Mouse (Mus musculus) intestine, embryonic 14.5 days (tissue): Measurements from ENCODE around the gene Trim45. TPM values are rescaled to one million over a fixed set of nuclear protein-coding genes. Genes with fewer than 3 reads are reported as not detected.

Experiments
- ATAC-seq: fragments of 200-750 bp; cut with Nextera tagmentation; replicated peaks from 2 replicates; pipeline ENCODE4 v1.8.0; 2017; ENCODE audit warnings: low read depth, moderate number of reproducible peaks, moderate TSS enrichment, moderate library complexity; ENCODE audit not compliant: low FRiP score, low TSS enrichment
- DNase-seq: peaks from one replicate; pipeline ENCODE4 v3.0.0-alpha.2; 2018; ENCODE audit warnings: low spot score
- H3K27ac ChIP-seq: fragments of 300-500 bp; sonication (generic); 2 replicates; pipeline ENCODE4 v1.5.1; 2014; ENCODE audit warnings: low read depth, mild to moderate bottlenecking, control low read depth
- H3K27me3 ChIP-seq: fragments of 300-500 bp; sonication (generic); replicated peaks from 2 replicates; pipeline ENCODE4 v1.6.1; 2014; ENCODE audit warnings: low read length, control low read depth; ENCODE audit not compliant: control insufficient read depth, insufficient read depth
- H3K36me3 ChIP-seq: fragments of 300-500 bp; sonication (generic); 2 replicates; pipeline ENCODE4 v1.6.1; 2014; ENCODE audit warnings: low read length, control low read depth; ENCODE audit not compliant: control insufficient read depth, insufficient read depth
- H3K4me1 ChIP-seq: fragments of 300-500 bp; sonication (generic); replicated peaks from 2 replicates; pipeline ENCODE4 v1.6.1; 2014; ENCODE audit warnings: low read length, control low read depth, mixed read lengths; ENCODE audit not compliant: control insufficient read depth, insufficient read depth
- H3K4me2 ChIP-seq: fragments of 300-500 bp; sonication (generic); 2 replicates; pipeline ENCODE4 v1.6.1; 2014; ENCODE audit warnings: low read length
- H3K4me3 ChIP-seq: fragments of 300-500 bp; sonication (generic); 2 replicates; pipeline ENCODE4 v1.5.1; 2014; ENCODE audit warnings: low read depth, low read length, control low read depth, mixed read lengths
- H3K9ac ChIP-seq: fragments of 300-500 bp; sonication (generic); 2 replicates; pipeline ENCODE4 v1.6.1; 2014; ENCODE audit warnings: mild to moderate bottlenecking, low read length
- H3K9me3 ChIP-seq: fragments of 300-500 bp; sonication (generic); 2 replicates; pipeline ENCODE4 v1.6.1; 2016; ENCODE audit warnings: low read length, control low read depth; ENCODE audit not compliant: control insufficient read depth
- WGBS: fragments of 180-500 bp; shearing (Covaris S2); extraction: QIAGEN DNeasy Blood & Tissue Kit; methylation state at CpG from one replicate; pipeline ENCODE4 v1.1.7; 2014; 5-methylcytosine and 5-hydroxymethylcytosine counted together
- polyA plus RNA-seq: library from polyadenylated mRNA; unstranded; fragments of >200 nt; fragmentation: Nextera tagmentation; extraction: Ambion mirVana; gene quantifications from 2 replicates; pipeline ENCODE4 v1.2.1, GENCODE M21; 2014

Gene Trim45
- polyA plus RNA-seq, 1 experiment from 2014 or later: 4.5 TPM

DNA sequence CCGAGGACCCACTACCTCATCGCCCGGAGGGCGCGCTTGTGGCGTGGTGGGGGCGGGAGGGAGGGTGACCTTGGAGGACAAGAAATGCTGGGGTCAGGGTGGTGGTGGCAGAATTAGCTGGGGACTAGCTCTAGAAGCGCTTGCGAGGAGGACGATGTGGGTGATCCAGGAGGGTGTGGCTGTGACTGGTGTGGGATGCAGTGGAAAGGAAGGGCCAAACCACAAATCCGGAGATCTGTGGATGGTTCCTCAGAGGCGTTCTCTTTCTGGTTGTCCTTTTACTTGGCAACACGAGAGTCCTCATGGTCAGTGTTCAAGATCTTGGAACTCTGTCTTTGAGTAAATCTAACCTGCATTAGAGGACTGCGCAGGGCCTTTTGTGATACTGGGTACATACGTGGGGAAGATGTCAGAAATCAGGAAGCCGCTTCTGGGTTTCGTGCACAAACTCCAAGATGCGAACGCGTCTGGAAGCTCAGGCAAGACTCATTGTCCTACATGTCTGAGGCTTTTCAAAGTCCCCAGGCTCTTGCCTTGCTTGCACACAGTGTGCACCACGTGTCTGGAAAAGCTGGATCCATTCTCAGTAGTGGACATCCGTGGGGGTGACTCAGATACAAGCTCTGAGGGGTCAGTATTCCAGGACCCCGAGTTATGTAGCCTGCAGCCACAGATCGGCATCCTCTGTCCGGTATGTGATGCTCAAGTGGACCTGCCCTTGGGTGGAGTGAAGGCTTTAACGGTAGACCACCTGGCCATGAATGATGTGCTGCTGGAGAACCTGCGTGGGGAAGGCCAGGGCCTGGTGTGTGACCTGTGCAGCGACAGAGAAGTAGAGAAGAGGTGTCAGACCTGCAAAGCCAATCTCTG, 739 bp downstream of the Trim45 start:
- no peaks in the 10 kb centered on the region for H3K9me3 ChIP-seq
- H3K27me3 ChIP-seq: no peaks in the 10 kb centered on the region
- peak overlapping the region; percentile 63 for H3K4me3 ChIP-seq
- peak overlapping the region; percentile 73 for H3K27ac ChIP-seq
- 30% methylated on average over 28 of the region's 28 CpGs for WGBS
- peak overlapping the region; percentile 80 for H3K4me2 ChIP-seq
- H3K9ac ChIP-seq: peak overlapping the region; percentile 68
- 0 out of 2 replicates have a peak, but pooled peaks cover 4% of the 10 kb centered on the region for H3K36me3 ChIP-seq
- DNase-seq: no peak
- H3K4me1 ChIP-seq: peaks cover 19% of the 10 kb centered on the region; the same call in 1 of the 2 replicates
- ATAC-seq: peak; percentile 64

DNA sequence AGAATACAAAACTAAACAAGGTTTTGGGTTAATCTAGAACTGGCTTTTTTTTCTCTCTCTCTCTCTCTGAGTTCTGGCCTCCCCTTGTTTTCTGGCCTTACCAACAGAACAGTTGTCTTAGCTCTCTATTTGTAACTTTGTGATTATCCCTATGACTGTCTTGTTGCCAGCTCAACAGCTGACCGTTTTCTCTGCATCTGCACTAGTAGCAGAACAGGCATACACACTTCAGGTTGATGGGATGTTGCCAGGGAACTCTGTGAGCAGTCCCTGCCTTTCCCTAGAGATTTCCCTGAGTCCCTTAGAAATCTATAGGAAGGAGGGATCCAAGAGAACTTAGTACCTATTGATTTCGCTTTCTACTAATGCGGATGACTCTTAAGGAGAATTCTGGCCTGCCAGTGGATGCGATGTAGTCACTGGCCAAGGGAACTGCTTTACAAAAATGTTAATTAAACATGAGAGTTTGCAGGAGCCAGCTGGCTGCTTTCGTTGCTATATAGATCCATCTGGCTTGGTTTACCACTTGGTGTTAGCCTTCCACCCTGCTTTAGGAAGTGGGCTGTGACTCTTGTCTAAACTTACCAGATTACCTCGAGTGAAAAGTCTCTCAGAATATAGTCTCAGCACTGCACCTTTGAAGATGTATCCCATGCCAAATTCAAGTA, 2.2 kb downstream of the Trim45 start:
- Histone ChIP-seq H3K9me3 (no peaks in the 10 kb centered on the region), H3K36me3 (peaks cover 18% of the 10 kb centered on the region), H3K4me2 (0 out of 2 replicates have a peak overlapping the region, but pooled peaks have one; percentile 4), H3K9ac (no peak overlapping the region), H3K4me1 (peaks cover 19% of the 10 kb centered on the region; the same call in 1 of the 2 replicates), H3K4me3 (no peak overlapping the region), H3K27me3 (no peaks in the 10 kb centered on the region), H3K27ac (no peak overlapping the region)
- no peak for DNase-seq
- no peak for ATAC-seq
- 73% methylated on average over 6 of the region's 6 CpGs for WGBS

DNA sequence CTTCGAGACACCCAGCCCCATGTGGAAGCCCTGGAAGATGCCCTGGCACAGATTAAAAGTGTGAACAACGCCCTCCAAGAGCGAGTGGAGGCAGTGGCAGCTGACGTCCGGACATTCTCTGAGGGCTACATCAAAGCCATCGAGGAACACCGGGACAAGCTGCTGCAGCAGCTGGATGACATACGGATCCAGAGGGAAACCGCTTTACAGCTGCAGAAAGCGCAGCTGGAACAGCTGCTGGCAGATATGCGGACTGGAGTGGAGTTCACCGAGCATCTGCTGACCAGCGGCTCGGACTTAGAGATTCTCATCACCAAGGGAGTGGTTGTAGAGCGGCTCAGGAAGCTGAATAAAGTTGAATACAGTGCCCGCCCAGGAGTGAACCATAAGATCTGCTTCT, 3.2 kb downstream of the Trim45 start:
- Histone ChIP-seq H3K9me3 (no peaks in the 10 kb centered on the region), H3K36me3 (peaks cover 27% of the 10 kb centered on the region), H3K9ac (no peak overlapping the region), H3K4me1 (peaks cover 19% of the 10 kb centered on the region; the same call in 1 of the 2 replicates), H3K27me3 (no peaks in the 10 kb centered on the region), H3K4me2 (no peak overlapping the region), H3K4me3 (no peak overlapping the region), H3K27ac (no peak overlapping the region)
- ATAC-seq (no peak), DNase-seq (no peak)
- 81% methylated on average over 16 of the region's 16 CpGs for WGBS

- Histone ChIP-seq H3K9me3 (no peaks in the 10 kb centered on the region), H3K27ac (no peak overlapping the region), H3K27me3 (no peaks in the 10 kb centered on the region), H3K9ac (no peak overlapping the region), H3K4me3 (no peak overlapping the region), H3K4me2 (no peak overlapping the region), H3K36me3 (peaks cover 66% of the 10 kb centered on the region), H3K4me1 (no peaks in the 10 kb centered on the region)
- WGBS: 93% methylated on average over 23 of the region's 23 CpGs
- ATAC-seq: no peak
- no peak for DNase-seq
These were observed 9.5 kb downstream of the Trim45 start for GRCm38 (mm10) chr3:100931332-100932076.

- H3K4me2 ChIP-seq: no peak overlapping the region
- ATAC-seq (no peak), DNase-seq (no peak)
- H3K27me3 ChIP-seq: no peaks in the 10 kb centered on the region
- H3K36me3 ChIP-seq: peaks cover 68% of the 10 kb centered on the region
- H3K4me1 ChIP-seq: no peaks in the 10 kb centered on the region
- no peak overlapping the region for H3K4me3 ChIP-seq
- no peak overlapping the region for H3K9ac ChIP-seq
- no peak overlapping the region for H3K27ac ChIP-seq
- H3K9me3 ChIP-seq: no peaks in the 10 kb centered on the region
- 77% methylated on average over 11 of the region's 11 CpGs for WGBS
These were observed 10.3 kb downstream of the Trim45 start for GRCm38 (mm10) chr3:100932077-100932944.

GRCm38 (mm10) chr3:100935521-100935920, 13.5 kb downstream of the Trim45 start:
- H3K36me3 ChIP-seq: peaks cover 75% of the 10 kb centered on the region
- WGBS: 77% methylated on average over 6 of the region's 6 CpGs
- no peak overlapping the region for H3K4me3 ChIP-seq
- DNase-seq (no peak), ATAC-seq (no peak)
- no peaks in the 10 kb centered on the region for H3K27me3 ChIP-seq
- no peaks in the 10 kb centered on the region for H3K9me3 ChIP-seq
- no peak overlapping the region for H3K4me2 ChIP-seq
- H3K4me1 ChIP-seq: no peaks in the 10 kb centered on the region
- H3K9ac ChIP-seq: no peak overlapping the region
- no peak overlapping the region for H3K27ac ChIP-seq

GRCm38 (mm10) chr3:100936201-100936600, 14.2 kb downstream of the Trim45 start:
- no peak for DNase-seq

GRCm38 (mm10) chr3:100938211-100938610, 16.2 kb downstream of the Trim45 start:
- ATAC-seq (no peak), DNase-seq (no peak)
- Histone ChIP-seq H3K4me3 (no peak overlapping the region), H3K4me2 (no peak overlapping the region), H3K9me3 (no peaks in the 10 kb centered on the region), H3K9ac (no peak overlapping the region), H3K4me1 (no peaks in the 10 kb centered on the region), H3K27me3 (no peaks in the 10 kb centered on the region), H3K27ac (no peak overlapping the region), H3K36me3 (peaks cover 73% of the 10 kb centered on the region)
- 96% methylated on average over 4 of the region's 4 CpGs for WGBS

More at GRCm38 (mm10) chr3:100936201-100936600, 14.2 kb downstream of the Trim45 start:
- Histone ChIP-seq H3K4me3 (no peak overlapping the region), H3K4me1 (no peaks in the 10 kb centered on the region), H3K36me3 (peaks cover 75% of the 10 kb centered on the region), H3K27me3 (no peaks in the 10 kb centered on the region), H3K4me2 (no peak overlapping the region), H3K27ac (no peak overlapping the region), H3K9me3 (no peaks in the 10 kb centered on the region), H3K9ac (no peak overlapping the region)
- no peak for ATAC-seq
- 95% methylated on average over 6 of the region's 6 CpGs for WGBS
